Mouse (Mus musculus) monocyte, adult 59 days (primary cell): ENCODE data around the gene Btg1-ps1. TPM values are rescaled to one million over a fixed set of nuclear protein-coding genes. Genes with fewer than 3 reads are reported as not detected.

Experiments used
- total RNA-seq, 2 experiments: library from RNA; stranded (reverse); gene quantifications; one replicate each; pipeline ENCODE4 v1.2.4; 2023

Btg1-ps1 gene
- not detected for total RNA-seq

GRCm38 (mm10) chrX:38018597-38018996, at the start of gene Btg1-ps1:
Btg1-ps1 (minus strand) TSS chrX:38018815.

GRCm38 (mm10) chrX:38066175-38066574, 47.6 kb upstream of the Btg1-ps1 start, which contains the start of gene Rhox10:
Rhox10 (plus strand) TSS chrX:38066475.

DNA sequence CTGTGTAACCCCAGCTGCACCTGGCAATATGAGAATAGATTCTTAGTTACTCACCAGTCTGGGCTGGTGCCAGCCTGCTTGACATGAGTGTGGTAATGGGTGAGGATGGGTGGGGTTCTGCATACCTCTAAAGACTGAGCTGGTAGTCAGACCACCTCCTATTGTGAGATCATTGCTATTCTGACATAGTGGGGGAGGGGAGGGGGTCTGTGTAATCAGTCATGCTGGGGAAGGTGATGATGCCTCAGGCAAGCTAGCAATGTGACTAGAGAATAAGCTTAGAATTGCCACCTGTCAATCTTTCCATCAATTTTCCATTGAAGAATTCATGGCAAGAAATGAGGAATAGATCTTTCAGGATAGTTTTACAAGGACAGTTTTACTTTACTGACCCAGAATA, 24.4 kb upstream of the Btg1-ps1 start, which contains the start of gene Btg1-ps2:
Btg1-ps2 (minus strand) TSS at position 101 of the 400 bp plus-strand sequence.

Other genes with a start within 250 kb of the Btg1-ps1 start
- not detected for gene Rhox5, start 214.0 kb downstream of the Btg1-ps1 start, total RNA-seq
- gene Rhox6, start 191.9 kb downstream of the Btg1-ps1 start, total RNA-seq, result not detected
- gene Rhox7a, start 187.1 kb downstream of the Btg1-ps1 start, total RNA-seq, result not detected
- gene Rhox8, start 139.9 kb downstream of the Btg1-ps1 start, total RNA-seq, result not detected
- not detected for gene Rhox7b, start 121.6 kb downstream of the Btg1-ps1 start, total RNA-seq
- not detected for gene Rhox9, start 117.0 kb downstream of the Btg1-ps1 start, total RNA-seq
- gene Btg1-ps2, start 24.3 kb upstream of the Btg1-ps1 start, total RNA-seq, result not detected
- gene Rhox10, start 47.7 kb upstream of the Btg1-ps1 start, total RNA-seq, result not detected
- not detected for gene Rhox11, start 66.3 kb upstream of the Btg1-ps1 start, total RNA-seq
- not detected for gene Rhox12, start 92.1 kb upstream of the Btg1-ps1 start, total RNA-seq
- not detected for gene Rhox13, start 102.4 kb upstream of the Btg1-ps1 start, total RNA-seq
- 10 to 100 TPM; 21.4 to 25.3 TPM for gene Zbtb33, start 171.0 kb upstream of the Btg1-ps1 start, total RNA-seq
- under 1 TPM in 1 of 2 experiments, not detected in 1; 0.30 TPM for gene Tmem255a, start 233.6 kb upstream of the Btg1-ps1 start, total RNA-seq